Mouse (Mus musculus): Measurements from ENCODE around the gene Agbl4.

Gene Agbl4

DNA sequence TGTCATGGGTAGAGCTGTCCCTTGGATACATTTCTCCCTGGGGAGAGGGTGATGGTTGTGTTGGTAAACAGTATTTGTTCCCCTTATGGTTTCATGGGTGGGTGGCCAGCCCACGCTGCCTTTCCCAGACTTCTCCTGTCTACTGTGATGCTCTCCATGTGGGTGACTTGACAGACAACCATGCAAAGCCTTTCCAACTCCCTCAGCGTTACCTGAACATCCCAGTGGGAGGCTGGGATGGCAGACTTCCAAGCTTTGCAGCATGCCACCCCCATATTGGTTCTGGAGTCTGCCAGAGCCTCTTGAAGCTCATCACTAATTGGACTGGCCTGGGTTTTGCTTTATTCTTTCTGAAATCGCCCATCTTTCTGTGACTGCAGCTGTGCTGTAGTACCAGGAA is 1101.3 kb downstream of the Agbl4 start:
- DNase-seq (ENCODE audit: low spot score) = no peak

DNA sequence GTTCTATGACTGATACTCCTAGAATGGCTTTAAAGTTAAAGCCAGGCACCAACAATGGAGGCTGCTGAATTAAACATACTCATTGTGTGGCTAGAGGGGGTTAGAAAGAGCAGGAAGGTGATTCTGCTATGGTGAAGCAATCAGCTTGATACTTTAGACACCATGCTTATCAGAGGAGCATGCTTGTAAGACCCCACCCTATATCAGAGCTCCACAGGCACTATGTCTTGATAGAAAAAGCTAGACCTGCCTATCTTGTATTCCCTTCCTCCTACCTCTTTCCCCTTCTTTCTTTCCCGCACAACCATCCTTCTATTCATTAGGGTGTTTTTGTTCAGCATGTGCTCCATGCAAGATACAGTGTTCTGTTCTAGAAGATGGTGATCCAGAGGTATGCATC is 1104.0 kb downstream of the Agbl4 start:
- no peak for DNase-seq (ENCODE audit: low spot score)

DNA sequence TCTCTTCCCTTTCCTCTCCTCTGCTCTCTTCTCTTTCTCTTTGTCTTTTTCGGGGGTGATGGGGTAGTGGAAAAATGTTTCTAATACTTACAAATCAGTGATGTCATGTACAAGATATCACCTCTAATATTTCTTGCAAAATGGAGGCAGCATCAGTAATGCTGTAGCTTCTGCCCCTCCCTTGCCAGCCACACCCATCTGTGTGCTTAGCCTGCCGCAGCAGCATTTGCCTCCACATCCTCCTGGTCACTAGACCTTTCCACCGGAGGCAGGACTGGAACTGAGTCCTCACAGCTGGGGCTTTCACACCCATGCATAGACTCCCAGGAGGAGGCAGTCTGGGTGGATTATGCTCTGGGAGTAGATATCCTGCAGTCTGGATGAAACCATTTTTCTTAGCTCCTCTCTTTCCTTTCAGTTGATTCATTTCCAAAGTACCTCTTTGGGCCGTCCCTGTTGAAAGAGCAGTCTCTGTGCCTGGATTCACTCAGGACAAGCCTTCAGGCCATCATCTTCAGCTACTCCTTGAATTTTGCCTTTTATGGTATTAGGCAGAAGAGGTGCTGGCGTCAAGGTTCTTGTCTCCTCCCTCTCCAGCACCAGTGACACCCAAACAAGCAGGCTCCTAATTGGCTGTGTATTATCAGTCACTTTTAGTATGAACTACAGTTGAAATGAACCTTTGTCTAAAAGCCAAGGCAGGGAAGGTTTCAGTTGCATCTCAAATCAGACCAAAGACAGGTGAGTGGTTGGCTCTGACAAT is 1105.7 kb downstream of the Agbl4 start:
- no peak for DNase-seq (ENCODE audit: low spot score)

DNA sequence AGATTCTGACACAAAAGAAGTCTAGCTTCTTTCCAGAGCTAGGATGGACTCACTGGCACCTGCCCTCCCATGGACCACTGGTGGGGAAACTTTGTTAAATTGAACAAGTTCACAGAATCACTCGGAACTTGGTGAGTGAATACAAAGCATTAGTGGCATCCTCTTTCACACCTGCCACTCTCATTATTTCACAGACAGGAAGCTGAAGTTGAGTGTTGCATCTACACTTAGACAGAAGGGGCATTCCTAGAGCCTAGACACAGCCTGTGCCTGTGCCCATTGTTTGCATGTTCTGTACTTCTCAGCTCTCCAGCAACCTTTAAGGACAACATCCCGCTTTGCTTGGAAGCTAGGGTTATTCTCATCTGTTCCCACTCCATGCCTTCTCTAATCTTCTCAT is 1107.5 kb downstream of the Agbl4 start:
- DNase-seq (ENCODE audit: low spot score) = no peak

DNA sequence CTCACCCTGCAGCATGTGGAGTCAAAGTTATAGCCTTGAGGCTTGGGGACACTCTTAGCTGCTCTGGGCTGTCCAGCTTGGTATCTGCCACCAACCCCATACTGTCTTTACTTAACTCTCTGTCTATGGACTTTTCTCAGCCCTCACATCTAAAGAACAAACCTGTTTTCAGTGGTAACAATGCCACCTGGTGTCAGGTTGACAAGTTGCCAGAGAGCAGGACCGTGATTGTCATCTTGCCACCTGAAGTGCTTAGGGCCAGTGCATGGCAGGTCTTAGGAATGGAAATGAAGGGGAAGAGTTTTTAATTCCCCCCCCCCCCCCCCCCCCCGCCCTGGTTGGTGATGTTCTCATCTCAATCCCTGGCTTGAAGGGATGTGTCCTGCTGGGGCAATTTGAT is 1112.7 kb downstream of the Agbl4 start:
- DNase-seq (ENCODE audit: low spot score) = no peak

DNA sequence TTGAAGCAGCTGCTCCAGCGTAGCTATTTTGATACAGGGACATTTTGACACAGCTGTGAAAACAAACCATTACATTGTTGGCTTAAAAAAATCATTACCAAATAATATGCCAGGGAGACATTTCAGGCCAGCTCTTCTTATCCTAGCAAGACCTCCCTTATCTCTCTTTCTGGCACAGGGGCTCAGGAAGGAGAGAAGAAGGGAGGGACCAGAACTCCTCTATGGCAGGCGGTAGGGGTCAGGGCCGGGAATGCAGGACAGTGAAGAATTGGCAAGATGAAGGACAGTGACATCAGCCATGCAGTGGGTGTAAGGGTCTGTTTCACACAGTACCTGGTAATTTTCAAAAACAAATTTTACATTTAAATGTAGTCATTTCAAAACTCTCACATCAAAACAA is 1116.5 kb downstream of the Agbl4 start:
- DNase-seq (ENCODE audit: low spot score) = no peak

DNA sequence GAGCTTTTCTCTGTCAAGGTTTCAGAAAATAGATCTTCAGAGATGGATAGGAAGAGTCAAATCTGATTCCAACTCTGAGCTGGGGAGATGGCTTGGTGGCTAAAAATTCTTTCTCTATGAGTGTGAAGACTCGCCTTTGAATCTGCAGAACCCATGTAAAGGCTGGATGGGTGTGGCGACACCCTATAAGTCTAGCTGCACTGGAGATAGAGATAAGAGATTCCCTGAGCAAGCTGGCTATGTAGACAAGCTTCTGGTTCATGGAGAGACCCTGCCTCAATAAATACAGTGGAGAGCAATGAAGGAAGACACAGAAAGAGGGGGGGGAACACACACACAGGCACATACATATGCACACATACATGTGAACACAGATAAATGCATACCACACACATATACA is 1118.7 kb downstream of the Agbl4 start:
- no peak for DNase-seq (ENCODE audit: low spot score)

DNA sequence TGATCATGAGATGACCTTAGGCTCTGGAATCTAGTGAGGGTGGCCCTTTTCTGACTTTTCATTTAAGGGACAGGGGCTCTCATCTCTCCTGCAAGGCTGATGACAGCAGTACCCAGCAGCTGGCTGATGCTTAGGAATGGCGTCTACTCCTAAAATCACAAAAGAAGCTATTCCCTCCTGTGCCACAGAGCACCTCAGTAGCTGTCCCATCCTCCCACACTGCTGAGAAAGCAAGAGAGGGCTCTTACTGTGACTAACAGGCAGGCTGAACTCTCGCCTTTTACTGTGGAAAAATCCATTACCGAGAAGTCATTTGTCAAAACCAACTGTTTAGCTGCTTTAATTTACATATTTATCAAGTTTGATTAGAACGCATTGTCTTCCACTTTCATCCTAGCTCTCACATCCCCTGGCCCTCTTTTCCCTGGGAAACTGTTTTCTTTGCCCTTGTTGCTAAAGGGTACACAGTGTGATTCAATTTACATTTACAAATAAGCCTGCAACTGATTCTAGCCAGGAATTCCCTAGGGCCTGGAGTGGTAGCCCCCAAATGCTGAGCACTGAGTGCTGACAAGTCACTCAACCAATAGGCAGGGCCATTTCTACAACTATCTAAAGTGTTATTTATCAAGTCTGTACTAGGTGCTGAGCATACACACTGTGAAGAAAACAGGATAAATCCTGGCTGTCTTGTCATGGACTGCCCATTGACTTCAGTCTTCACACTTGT is 1119.8 kb downstream of the Agbl4 start:
- DNase-seq (ENCODE audit: low spot score) = no peak

DNA sequence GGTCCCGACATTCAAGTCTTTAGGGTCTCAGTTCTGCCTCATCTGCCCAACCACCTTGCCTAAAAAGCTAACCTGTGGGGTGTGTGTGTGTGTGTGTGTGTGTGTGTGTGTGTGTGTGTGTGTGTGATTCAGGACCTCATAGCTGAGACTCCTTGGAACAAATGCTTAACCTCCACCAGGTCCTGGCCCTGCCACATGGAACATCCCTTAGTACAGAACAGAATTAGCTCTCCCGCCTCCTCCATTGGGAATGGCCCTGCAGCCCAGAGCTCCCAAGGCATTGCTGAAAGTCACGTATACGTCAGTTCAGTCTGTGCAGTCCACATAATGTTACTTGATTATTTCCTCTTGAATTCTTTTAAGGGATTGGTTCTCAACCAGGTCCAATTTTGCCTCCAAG is 1120.7 kb downstream of the Agbl4 start:
- no peak for DNase-seq (ENCODE audit: low spot score)

DNA sequence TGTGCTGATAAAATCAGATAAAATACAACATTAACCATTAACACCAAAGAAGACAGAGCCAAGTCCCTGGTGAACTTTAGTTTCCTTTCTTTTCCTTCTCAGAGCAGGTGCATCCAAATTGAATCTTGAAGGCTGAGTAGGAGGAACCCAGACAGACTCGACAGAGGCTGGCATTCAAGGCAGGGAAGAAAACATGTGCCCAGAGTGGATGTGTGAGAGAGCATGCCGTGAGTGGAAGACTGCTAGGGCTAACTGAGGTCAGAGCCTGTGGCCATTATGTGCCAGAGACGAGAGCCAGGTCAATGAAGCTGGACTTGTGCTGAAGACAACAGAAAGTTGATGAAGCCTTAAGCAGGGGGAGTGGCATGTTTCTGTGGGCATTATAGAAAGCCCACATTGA is 1121.8 kb downstream of the Agbl4 start:
- no peak for DNase-seq (ENCODE audit: low spot score)

DNA sequence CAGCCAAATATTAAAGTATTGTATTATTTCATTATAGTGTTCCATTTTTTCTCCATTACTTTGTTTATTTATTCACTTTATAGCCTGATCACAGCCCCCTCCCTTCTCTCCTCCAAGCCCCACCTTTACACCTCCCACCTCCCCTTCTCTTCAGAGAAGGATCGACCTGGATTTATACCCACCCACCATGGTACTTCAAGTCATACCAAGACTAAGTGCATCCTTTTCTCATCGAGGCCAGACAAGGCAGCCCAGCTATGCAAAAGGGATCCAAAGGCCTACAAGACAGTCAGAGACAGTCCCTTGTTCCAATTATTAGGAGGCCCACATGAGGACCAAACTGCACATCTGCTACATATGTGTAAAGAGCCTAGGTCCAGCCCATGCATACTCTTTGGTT is 1122.5 kb downstream of the Agbl4 start:
- no peak for DNase-seq (ENCODE audit: low spot score)

DNA sequence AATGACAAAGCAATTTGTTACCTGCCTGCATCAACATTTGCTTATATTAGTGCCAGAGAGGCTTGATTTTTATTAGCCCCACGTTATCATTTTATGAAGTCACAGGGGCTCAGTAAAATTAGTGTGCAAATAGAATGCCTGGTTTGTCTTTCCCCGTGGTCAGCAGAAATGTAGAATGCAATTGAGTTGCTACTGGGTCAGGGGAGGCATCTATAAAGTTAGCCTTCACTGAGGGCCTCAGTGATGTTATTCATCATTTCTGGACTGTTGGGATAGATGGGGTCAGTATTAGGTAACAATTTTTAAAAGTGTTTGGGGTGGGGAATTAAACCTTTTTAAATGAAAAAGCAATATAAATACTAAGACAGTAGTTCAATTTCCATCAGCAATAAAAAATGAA is 1125.5 kb downstream of the Agbl4 start:
- no peak for DNase-seq (ENCODE audit: low spot score)

DNA sequence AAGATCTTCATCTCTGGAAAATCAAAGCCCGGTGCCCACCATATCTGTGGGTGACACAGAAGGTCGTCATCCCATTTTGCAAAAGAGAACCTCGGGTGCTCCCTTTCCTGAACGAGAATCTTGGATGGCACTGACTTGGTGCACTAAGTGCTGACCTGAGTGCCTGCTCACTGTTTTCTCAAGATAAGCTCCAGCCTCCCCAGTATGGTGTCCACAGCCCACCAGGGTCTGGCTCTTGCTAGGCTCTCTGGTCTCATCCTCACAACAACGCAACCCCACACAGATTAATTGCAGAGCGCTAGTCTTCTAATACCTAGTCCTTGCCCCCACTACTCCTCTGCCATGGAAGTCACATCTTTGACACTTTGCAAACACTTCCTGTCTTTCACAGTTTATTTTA is 1131.5 kb downstream of the Agbl4 start:
- DNase-seq (ENCODE audit: low spot score) = no peak

DNA sequence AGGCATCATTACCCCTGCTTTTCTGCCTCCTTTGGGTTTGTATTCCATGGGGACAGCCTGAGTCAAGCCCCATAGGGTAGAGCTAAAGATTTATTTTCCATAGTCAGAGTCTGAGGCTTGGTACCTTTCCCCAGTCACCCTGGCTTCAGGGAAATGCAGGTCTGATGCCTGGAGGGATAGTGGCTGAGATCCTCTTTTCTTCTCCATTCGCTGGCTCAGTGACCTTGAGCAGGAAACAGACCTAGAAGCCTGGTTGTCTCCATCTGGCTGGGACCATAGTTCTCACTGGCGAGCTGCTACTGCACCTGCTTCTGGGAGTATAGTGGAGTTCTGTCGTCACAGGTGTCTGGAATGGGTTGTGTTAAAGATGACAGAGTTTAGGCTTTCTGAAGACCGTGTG is 1132.5 kb downstream of the Agbl4 start:
- DNase-seq (ENCODE audit: low spot score) = no peak

DNA sequence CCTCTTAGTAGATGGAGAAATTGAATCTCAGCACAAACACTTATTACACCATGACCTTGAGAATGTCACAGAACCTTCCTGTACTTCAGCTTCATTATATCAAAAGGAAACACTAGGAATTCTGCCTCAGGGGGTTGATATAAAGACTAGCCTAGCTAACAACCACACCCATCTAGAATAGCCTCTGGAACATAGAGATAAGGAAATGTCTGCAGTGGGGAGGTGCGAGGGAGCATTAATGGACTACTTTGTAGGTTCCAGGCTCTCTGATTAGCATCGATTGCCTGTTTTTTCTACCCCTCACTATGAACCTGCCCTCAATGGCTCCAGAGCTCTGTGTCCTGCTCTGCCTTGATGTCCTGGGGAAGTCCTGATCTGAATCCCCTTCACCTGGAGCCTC is 1133.1 kb downstream of the Agbl4 start:
- DNase-seq (ENCODE audit: low spot score) = no peak

DNA sequence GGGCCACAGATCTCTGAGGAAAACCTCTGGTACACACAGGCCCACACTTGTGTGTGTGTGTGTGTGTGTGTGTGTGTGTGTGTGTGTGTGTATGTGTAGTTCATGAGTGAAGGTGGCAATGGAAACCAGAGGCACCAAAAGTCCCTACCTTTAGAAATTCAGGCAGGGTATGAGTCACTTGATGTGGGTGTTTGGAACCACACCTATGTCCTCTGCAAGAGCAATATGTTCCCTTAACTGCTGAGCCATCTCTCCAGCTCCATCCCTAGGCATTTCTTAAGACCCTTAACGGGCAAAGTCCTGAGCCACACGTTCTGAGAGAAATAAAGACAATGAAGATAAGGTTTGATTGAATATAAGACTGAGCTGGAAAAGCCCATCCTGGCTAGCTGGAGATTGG is 1147.2 kb downstream of the Agbl4 start:
- no peak for DNase-seq (ENCODE audit: low spot score)

DNA sequence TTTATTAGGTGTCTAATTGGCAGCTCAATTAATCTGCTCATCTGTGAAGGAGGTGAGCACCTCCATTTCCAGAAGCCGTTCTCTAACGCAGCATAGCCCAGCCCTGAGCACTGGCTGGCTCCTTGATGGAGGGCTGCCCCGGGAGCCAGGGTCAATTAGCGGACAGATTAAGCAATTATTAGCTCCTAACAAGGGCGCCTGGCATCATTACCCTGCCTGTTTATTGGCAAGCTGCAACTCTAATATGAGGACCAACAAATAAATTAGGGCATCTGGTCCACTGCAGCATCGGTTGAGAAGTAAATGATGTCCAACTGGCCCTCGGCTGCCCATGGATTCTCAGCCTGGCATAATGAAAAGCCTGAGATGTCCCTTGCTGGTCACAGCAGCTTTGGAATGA is 1148.5 kb downstream of the Agbl4 start:
- no peak for DNase-seq (ENCODE audit: low spot score)

DNA sequence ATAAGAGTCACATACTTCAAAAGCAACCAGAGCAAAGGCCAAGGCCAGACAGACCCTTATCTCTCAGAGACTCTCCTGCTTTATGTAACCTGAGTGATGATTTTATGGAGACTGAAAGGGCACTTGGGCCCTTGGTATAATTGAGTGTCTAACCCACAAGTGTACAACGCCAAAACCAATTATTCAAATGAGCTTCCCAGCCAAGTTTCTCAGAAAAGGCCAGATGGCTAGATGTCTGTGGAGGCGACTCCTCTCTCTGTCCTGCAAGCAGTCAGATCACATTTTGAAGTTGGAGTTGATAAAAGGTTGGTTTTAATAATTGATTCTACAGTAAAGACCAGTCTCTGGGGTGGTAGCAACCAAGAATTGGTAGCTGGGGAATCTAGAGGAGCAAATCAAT is 1158.0 kb downstream of the Agbl4 start:
- no peak for DNase-seq (ENCODE audit: low spot score)

DNA sequence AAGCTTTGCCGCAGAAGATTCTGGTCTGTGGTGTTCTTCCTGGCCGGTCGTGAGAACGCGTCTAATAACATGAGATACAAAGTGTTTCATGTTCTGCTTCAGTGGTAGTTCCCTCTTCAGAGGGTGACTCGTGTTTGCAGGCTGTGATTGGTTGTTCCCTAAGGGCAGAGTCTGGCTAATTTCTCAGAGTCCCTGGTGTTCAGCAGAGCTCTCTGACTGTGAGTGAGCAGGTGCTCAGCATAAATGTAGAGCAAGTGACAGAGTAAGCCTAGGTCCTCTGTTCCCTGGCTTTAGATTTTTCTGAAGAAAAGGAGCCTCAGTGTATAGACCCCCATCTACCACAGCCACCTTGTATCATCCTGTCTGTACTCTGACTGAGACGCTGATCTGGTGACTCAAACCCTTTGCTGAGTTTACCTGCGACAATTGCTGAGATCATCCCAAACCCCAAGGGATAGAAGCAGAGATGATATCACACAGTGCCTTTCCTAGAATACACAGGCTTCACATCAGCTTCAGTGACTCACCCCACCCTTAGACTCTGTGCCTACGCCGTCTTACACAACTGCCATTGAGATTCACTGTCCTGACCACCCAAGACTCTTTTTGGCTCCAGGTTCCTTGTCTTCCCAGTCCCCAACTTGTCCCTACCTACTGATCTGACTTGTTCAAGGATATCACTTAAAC is 1179.8 kb downstream of the Agbl4 start:
- no peak for DNase-seq (ENCODE audit: low spot score)

DNA sequence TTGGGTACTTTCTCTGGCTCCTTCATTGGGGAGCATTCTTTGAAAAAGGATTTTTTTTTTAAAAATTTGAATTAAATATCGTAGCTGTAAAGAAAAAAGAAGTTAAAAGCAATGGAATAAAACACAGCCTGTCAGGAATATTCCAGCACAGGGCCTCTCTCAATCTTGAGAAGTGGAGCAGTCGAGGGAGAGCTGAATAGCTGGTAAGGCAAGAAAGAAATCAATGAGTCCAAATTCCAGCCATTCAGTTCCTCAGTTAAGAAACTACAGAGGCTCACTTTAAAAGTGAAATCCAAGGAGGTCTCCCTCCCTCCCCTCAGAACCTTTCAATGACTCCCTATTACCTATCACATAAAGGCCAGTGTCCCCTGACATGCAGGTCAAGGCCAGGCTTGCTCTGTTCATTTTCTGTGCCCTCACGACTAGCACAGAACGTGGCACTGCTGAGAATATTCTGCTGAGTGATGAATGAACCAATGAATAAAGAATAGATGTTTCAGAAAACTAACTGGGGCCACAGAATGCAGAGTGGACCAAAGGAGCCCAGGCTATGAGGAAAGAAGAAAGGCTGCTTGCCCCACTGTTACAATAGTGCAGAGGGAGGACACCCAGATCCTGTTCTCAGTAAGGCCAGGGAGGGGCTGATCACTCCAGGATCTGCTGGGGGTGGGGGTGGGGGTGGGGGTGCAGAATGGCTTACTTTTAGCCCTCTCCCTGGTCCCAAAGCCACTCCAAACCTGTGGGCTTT is 1181.8 kb downstream of the Agbl4 start:
- no peak for DNase-seq (ENCODE audit: low spot score)

DNA sequence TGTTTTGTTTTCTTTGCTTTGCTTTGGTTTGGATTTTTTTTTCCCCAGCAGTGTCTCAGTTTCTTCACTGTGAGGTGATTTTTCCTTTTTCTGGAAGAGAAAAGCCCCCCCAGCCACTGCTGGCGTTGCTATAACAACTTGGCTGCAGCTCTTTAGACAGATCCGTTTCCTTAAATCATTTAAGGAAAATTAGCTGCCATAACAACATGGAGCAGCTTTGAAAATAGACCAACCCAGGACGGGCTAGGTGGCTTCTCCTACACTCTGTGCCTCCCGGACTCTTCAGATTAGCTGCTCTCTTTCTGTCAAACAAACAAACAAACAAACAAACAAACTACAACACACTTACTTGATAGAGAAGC is 1182.4 kb downstream of the Agbl4 start:
- no peak for DNase-seq (ENCODE audit: low spot score)

DNA sequence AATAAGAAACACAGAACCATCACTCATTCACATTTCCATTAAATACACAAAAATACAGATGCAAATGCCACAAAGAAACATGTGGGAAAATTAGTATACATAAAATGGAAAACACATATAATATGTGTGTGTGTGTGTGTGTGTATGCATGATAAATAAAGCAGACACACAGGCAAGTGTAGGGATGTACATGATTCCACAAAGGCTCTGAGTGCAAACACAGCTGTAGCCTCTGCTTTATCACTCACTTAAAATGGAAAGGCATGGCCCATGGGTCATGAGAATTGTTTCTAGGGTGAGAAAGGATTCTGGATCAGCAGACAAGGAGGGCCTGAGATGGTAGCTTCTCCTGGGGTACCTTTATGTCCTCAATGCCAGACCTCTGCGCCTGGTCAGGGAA is 1182.8 kb downstream of the Agbl4 start:
- DNase-seq (ENCODE audit: low spot score) = no peak
